Mouse (Mus musculus) heart, embryonic 11.5 days (tissue): ENCODE measurements around the gene Mctp1. TPM values are rescaled to one million over a fixed set of nuclear protein-coding genes. Genes with fewer than 3 reads are reported as not detected.

Source experiments
- ATAC-seq: fragments of 200-750 bp; cut with Nextera tagmentation; replicated peaks from 2 replicates; pipeline ENCODE4 v1.8.0; 2017; ENCODE audit warnings: moderate library complexity; ENCODE audit not compliant: insufficient number of reproducible peaks, low FRiP score, low TSS enrichment
- H3K27ac ChIP-seq: fragments of 300-500 bp; sonication (generic); 2 replicates; pipeline ENCODE4 v1.5.1; 2014; ENCODE audit warnings: mild to moderate bottlenecking, low read depth, low read length
- H3K27me3 ChIP-seq: fragments of 300-500 bp; sonication (generic); 2 replicates; pipeline ENCODE4 v1.6.1; 2014; ENCODE audit warnings: mild to moderate bottlenecking, low read length, mixed read lengths; ENCODE audit not compliant: control insufficient read depth, insufficient read depth
- H3K36me3 ChIP-seq: fragments of 300-500 bp; sonication (generic); 2 replicates; pipeline ENCODE4 v1.6.1; 2014; ENCODE audit warnings: mild to moderate bottlenecking, low read length, moderate library complexity, mixed read lengths; ENCODE audit not compliant: control insufficient read depth, insufficient read depth
- H3K4me1 ChIP-seq: fragments of 300-500 bp; sonication (generic); 2 replicates; pipeline ENCODE4 v1.6.1; 2014; ENCODE audit warnings: low read length; ENCODE audit not compliant: control insufficient read depth, insufficient read depth
- H3K4me2 ChIP-seq: fragments of 300-500 bp; sonication (generic); 2 replicates; pipeline ENCODE4 v1.6.1; 2014; ENCODE audit warnings: mild to moderate bottlenecking, moderate library complexity
- H3K4me3 ChIP-seq: fragments of 300-500 bp; sonication (generic); 2 replicates; pipeline ENCODE4 v1.5.1; 2014; ENCODE audit warnings: low read depth, low read length
- H3K9ac ChIP-seq: fragments of 300-500 bp; sonication (generic); 2 replicates; pipeline ENCODE4 v1.6.1; 2014; ENCODE audit warnings: mild to moderate bottlenecking, low read depth, low read length, moderate library complexity
- H3K9me3 ChIP-seq: fragments of 300-500 bp; sonication (generic); replicated peaks from 2 replicates; pipeline ENCODE4 v1.6.1; 2016; ENCODE audit warnings: low read length; ENCODE audit not compliant: control insufficient read depth
- WGBS: fragments of 180-500 bp; shearing (Covaris S2); extraction: QIAGEN DNeasy Blood & Tissue Kit; methylation state at CpG from one replicate; pipeline ENCODE4 v1.1.7; 2014; ENCODE audit not compliant: insufficient replicate concordance; 5-methylcytosine and 5-hydroxymethylcytosine counted together
- polyA plus RNA-seq: library from polyadenylated mRNA; unstranded; fragments of >200 nt; fragmentation: Nextera tagmentation; extraction: Ambion mirVana; gene quantifications from 2 replicates; pipeline ENCODE4 v1.2.1, GENCODE M21; 2014

Gene Mctp1
- polyA plus RNA-seq, 1 experiment from 2014 or later, result 0.37 TPM

- Histone ChIP-seq H3K9ac (no peak overlapping the region), H3K27ac (no peak overlapping the region), H3K4me1 (no peaks in the 10 kb centered on the region), H3K9me3 (no peaks in the 10 kb centered on the region), H3K36me3 (no peaks in the 10 kb centered on the region), H3K4me3 (no peak overlapping the region), H3K4me2 (no peak overlapping the region), H3K27me3 (no peaks in the 10 kb centered on the region)
- no peak for ATAC-seq
- 85% methylated on average over 3 of the region's 3 CpGs for WGBS
Measured at GRCm38 (mm10) chr13:76827738-76828137, 443.4 kb downstream of the Mctp1 start.

GRCm38 (mm10) chr13:76838031-76838430, 453.7 kb downstream of the Mctp1 start:
- no peak overlapping the region for H3K27ac ChIP-seq
- WGBS, result 67% methylated on average over 3 of the region's 3 CpGs
- no peaks in the 10 kb centered on the region for H3K9me3 ChIP-seq
- no peak overlapping the region for H3K9ac ChIP-seq
- H3K4me1 ChIP-seq, result no peaks in the 10 kb centered on the region
- no peak for ATAC-seq
- no peaks in the 10 kb centered on the region for H3K27me3 ChIP-seq
- H3K4me3 ChIP-seq, result no peak overlapping the region
- no peak overlapping the region for H3K4me2 ChIP-seq
- H3K36me3 ChIP-seq, result no peaks in the 10 kb centered on the region

GRCm38 (mm10) chr13:76840712-76841111, 456.4 kb downstream of the Mctp1 start:
- no peak for ATAC-seq
- no peak overlapping the region for H3K27ac ChIP-seq
- H3K4me2 ChIP-seq, result no peak overlapping the region
- H3K36me3 ChIP-seq, result no peaks in the 10 kb centered on the region
- H3K4me3 ChIP-seq, result no peak overlapping the region
- H3K4me1 ChIP-seq, result no peaks in the 10 kb centered on the region
- WGBS, result 72% methylated on average over 5 of the region's 5 CpGs
- no peaks in the 10 kb centered on the region for H3K27me3 ChIP-seq
- no peaks in the 10 kb centered on the region for H3K9me3 ChIP-seq
- H3K9ac ChIP-seq, result no peak overlapping the region

- no peaks in the 10 kb centered on the region for H3K27me3 ChIP-seq
- H3K9ac ChIP-seq, result no peak overlapping the region
- H3K4me3 ChIP-seq, result no peak overlapping the region
- ATAC-seq, result no peak
- H3K36me3 ChIP-seq, result no peaks in the 10 kb centered on the region
- H3K4me2 ChIP-seq, result no peak overlapping the region
- no peaks in the 10 kb centered on the region for H3K4me1 ChIP-seq
- H3K27ac ChIP-seq, result no peak overlapping the region
- WGBS, result 54% methylated on average over 8 of the region's 8 CpGs
- no peaks in the 10 kb centered on the region for H3K9me3 ChIP-seq
Measured at GRCm38 (mm10) chr13:76844629-76845255, 460.4 kb downstream of the Mctp1 start.

GRCm38 (mm10) chr13:76850412-76851054, 466.2 kb downstream of the Mctp1 start:
- 40% methylated on average over 7 of the region's 7 CpGs for WGBS
- no peak overlapping the region for H3K4me3 ChIP-seq
- no peaks in the 10 kb centered on the region for H3K9me3 ChIP-seq
- ATAC-seq, result no peak
- H3K27ac ChIP-seq, result no peak overlapping the region
- no peaks in the 10 kb centered on the region for H3K4me1 ChIP-seq
- no peaks in the 10 kb centered on the region for H3K27me3 ChIP-seq
- no peak overlapping the region for H3K9ac ChIP-seq
- no peak overlapping the region for H3K4me2 ChIP-seq
- H3K36me3 ChIP-seq, result no peaks in the 10 kb centered on the region

- 53% methylated on average over 1 of the region's 1 CpGs for WGBS
- Histone ChIP-seq H3K9me3 (no peaks in the 10 kb centered on the region), H3K4me2 (no peak overlapping the region), H3K4me3 (no peak overlapping the region), H3K9ac (no peak overlapping the region), H3K36me3 (no peaks in the 10 kb centered on the region), H3K4me1 (peaks cover 3% of the 10 kb centered on the region; the same call in 1 of the 2 replicates), H3K27ac (no peak overlapping the region), H3K27me3 (no peaks in the 10 kb centered on the region)
- no peak for ATAC-seq
Measured at GRCm38 (mm10) chr13:76854306-76854705, 470.0 kb downstream of the Mctp1 start.

- H3K4me2 ChIP-seq, result no peak overlapping the region
- H3K9ac ChIP-seq, result no peak overlapping the region
- no peaks in the 10 kb centered on the region for H3K9me3 ChIP-seq
- WGBS, result 78% methylated on average over 3 of the region's 3 CpGs
- no peaks in the 10 kb centered on the region for H3K36me3 ChIP-seq
- H3K4me3 ChIP-seq, result no peak overlapping the region
- no peak for ATAC-seq
- H3K27ac ChIP-seq, result no peak overlapping the region
- H3K27me3 ChIP-seq, result no peaks in the 10 kb centered on the region
- peaks cover 3% of the 10 kb centered on the region; the same call in 1 of the 2 replicates for H3K4me1 ChIP-seq
Measured at GRCm38 (mm10) chr13:76855021-76855420, 470.7 kb downstream of the Mctp1 start.

GRCm38 (mm10) chr13:76857024-76857423, 472.7 kb downstream of the Mctp1 start:
- Histone ChIP-seq H3K27ac (no peak overlapping the region), H3K9ac (no peak overlapping the region), H3K9me3 (no peaks in the 10 kb centered on the region), H3K4me2 (no peak overlapping the region), H3K36me3 (no peaks in the 10 kb centered on the region), H3K27me3 (no peaks in the 10 kb centered on the region), H3K4me3 (no peak overlapping the region), H3K4me1 (peaks cover 3% of the 10 kb centered on the region; the same call in 1 of the 2 replicates)
- WGBS, result 55% methylated on average over 5 of the region's 5 CpGs
- no peak for ATAC-seq

GRCm38 (mm10) chr13:76858078-76858482, 473.7 kb downstream of the Mctp1 start:
- no peak for ATAC-seq
- no peaks in the 10 kb centered on the region for H3K9me3 ChIP-seq
- no peaks in the 10 kb centered on the region for H3K36me3 ChIP-seq
- H3K27ac ChIP-seq, result no peak overlapping the region
- H3K9ac ChIP-seq, result no peak overlapping the region
- H3K4me3 ChIP-seq, result no peak overlapping the region
- no peaks in the 10 kb centered on the region for H3K27me3 ChIP-seq
- 27% methylated on average over 2 of the region's 2 CpGs for WGBS
- peaks cover 3% of the 10 kb centered on the region; the same call in 1 of the 2 replicates for H3K4me1 ChIP-seq
- no peak overlapping the region for H3K4me2 ChIP-seq
